Mouse (Mus musculus) limb, embryonic 15.5 days (tissue): ENCODE measurements at regions not wholly inside any gene's neighbourhood (a gene's known extent, or its start where the extent isn't known, plus 50 kb on each side); places are given as distances from the start of the nearest gene placed in this dataset.

ENCODE experiments used
- ATAC-seq: fragments of 200-750 bp; cut with Nextera tagmentation; 2 replicates; pipeline ENCODE4 v1.8.0; 2017; ENCODE audit warnings: low read depth, moderate TSS enrichment; ENCODE audit not compliant: insufficient number of reproducible peaks, low FRiP score, low TSS enrichment
- H3K27ac ChIP-seq: fragments of 300-500 bp; sonication (generic); 2 replicates; pipeline ENCODE4 v1.5.1; 2015; ENCODE audit warnings: moderate library complexity, mild to moderate bottlenecking, inconsistent platforms
- H3K27me3 ChIP-seq: fragments of 300-500 bp; sonication (generic); 2 replicates; pipeline ENCODE4 v1.6.1; 2015; ENCODE audit warnings: inconsistent platforms
- H3K36me3 ChIP-seq: fragments of 300-500 bp; sonication (generic); 2 replicates; pipeline ENCODE4 v1.6.1; 2015; ENCODE audit warnings: inconsistent platforms
- H3K4me1 ChIP-seq: fragments of 300-500 bp; sonication (generic); 2 replicates; pipeline ENCODE4 v1.6.1; 2015; ENCODE audit warnings: inconsistent platforms
- H3K4me2 ChIP-seq: fragments of 300-500 bp; sonication (generic); 2 replicates; pipeline ENCODE4 v1.6.1; 2015; ENCODE audit warnings: mild to moderate bottlenecking, inconsistent platforms
- H3K4me3 ChIP-seq: fragments of 300-500 bp; sonication (generic); 2 replicates; pipeline ENCODE4 v1.5.1; 2015; ENCODE audit warnings: mild to moderate bottlenecking, inconsistent platforms
- H3K9ac ChIP-seq: fragments of 300-500 bp; sonication (generic); 2 replicates; pipeline ENCODE4 v1.6.1; 2015; ENCODE audit warnings: inconsistent platforms
- H3K9me3 ChIP-seq: fragments of 300-500 bp; sonication (generic); 2 replicates; pipeline ENCODE4 v1.6.1; 2016; ENCODE audit warnings: inconsistent platforms
- WGBS: fragments of 180-500 bp; shearing (Covaris S2); methylation state at CpG from one replicate; pipeline ENCODE4 v1.1.7; 2015; 5-methylcytosine and 5-hydroxymethylcytosine counted together

DNA sequence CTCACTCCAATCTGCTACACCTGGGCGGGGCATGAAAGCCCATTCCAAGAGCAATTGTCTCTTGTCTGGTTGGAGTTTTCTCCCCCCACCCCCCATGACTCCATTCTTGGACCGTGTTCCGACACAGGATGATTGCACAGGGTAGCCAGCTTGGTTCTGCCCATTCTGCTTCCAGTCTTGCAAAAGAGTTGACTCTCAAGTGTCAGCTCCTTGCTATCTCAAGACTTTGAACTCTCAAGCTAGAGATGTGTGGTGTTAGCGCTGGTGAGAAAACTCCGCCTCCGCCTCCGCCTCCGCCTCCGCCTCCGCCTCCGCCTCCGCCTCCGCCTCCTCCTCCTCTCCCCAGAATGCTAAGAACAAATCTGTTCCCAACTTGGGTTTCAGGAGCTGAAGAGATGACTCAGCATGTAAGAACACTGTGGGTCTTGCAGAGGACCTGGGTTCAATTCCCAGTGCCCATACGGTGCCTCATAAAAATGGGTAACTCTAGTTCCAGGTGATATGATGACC lies 135.1 kb downstream of the Bcat1 start:
- Histone ChIP-seq H3K36me3 (no peaks in the 10 kb centered on the region), H3K27me3 (no peaks in the 10 kb centered on the region), H3K4me3 (no peak overlapping the region), H3K9ac (no peak overlapping the region), H3K4me2 (no peak overlapping the region), H3K27ac (no peak overlapping the region), H3K9me3 (no peaks in the 10 kb centered on the region), H3K4me1 (peaks cover 3% of the 10 kb centered on the region; the same call in 1 of the 2 replicates)
- 90% methylated on average over 14 of the region's 14 CpGs for WGBS
- ATAC-seq = no peak

GRCm38 (mm10) chr6:144938613-144939236 lies 137.3 kb downstream of the Bcat1 start:
- WGBS = 66% methylated on average over 12 of the region's 12 CpGs
- no peak overlapping the region for H3K9ac ChIP-seq
- H3K4me3 ChIP-seq = no peak overlapping the region

GRCm38 (mm10) chr6:144937211-144937610 lies 138.8 kb downstream of the Bcat1 start:
- 67% methylated on average over 7 of the region's 7 CpGs for WGBS
- Histone ChIP-seq H3K27ac (no peak overlapping the region), H3K4me1 (peaks cover 3% of the 10 kb centered on the region; the same call in 1 of the 2 replicates), H3K36me3 (no peaks in the 10 kb centered on the region), H3K4me2 (no peak overlapping the region), H3K9ac (no peak overlapping the region), H3K9me3 (no peaks in the 10 kb centered on the region), H3K27me3 (no peaks in the 10 kb centered on the region), H3K4me3 (no peak overlapping the region)
- no peak for ATAC-seq

More at GRCm38 (mm10) chr6:144938613-144939236, 137.3 kb downstream of the Bcat1 start:
- ATAC-seq = no peak
- Histone ChIP-seq H3K4me2 (no peak overlapping the region), H3K4me1 (no peaks in the 10 kb centered on the region; the same call in 1 of the 2 replicates), H3K27me3 (no peaks in the 10 kb centered on the region), H3K27ac (peak overlapping the region; percentile 57), H3K9me3 (no peaks in the 10 kb centered on the region), H3K36me3 (no peaks in the 10 kb centered on the region)

- Histone ChIP-seq H3K27ac (peak overlapping the region; percentile 67), H3K9me3 (no peaks in the 10 kb centered on the region), H3K4me2 (no peak overlapping the region), H3K4me3 (no peak overlapping the region), H3K4me1 (peaks cover 3% of the 10 kb centered on the region; the same call in 1 of the 2 replicates), H3K9ac (no peak overlapping the region), H3K27me3 (no peaks in the 10 kb centered on the region), H3K36me3 (no peaks in the 10 kb centered on the region)
- WGBS = 38% methylated on average over 6 of the region's 6 CpGs
- ATAC-seq = peak; percentile 65; the same call in 1 of the 2 replicates
Observed at GRCm38 (mm10) chr6:144933722-144934235, 142.2 kb downstream of the Bcat1 start.

GRCm38 (mm10) chr6:144932402-144932801 lies 143.6 kb downstream of the Bcat1 start:
- Histone ChIP-seq H3K36me3 (no peaks in the 10 kb centered on the region), H3K4me1 (0 out of 2 replicates have a peak, but pooled peaks cover 3% of the 10 kb centered on the region), H3K27ac (no peak overlapping the region), H3K4me3 (no peak overlapping the region), H3K9ac (no peak overlapping the region), H3K27me3 (no peaks in the 10 kb centered on the region), H3K4me2 (no peak overlapping the region), H3K9me3 (no peaks in the 10 kb centered on the region)
- ATAC-seq = no peak
- 84% methylated on average over 7 of the region's 7 CpGs for WGBS

DNA sequence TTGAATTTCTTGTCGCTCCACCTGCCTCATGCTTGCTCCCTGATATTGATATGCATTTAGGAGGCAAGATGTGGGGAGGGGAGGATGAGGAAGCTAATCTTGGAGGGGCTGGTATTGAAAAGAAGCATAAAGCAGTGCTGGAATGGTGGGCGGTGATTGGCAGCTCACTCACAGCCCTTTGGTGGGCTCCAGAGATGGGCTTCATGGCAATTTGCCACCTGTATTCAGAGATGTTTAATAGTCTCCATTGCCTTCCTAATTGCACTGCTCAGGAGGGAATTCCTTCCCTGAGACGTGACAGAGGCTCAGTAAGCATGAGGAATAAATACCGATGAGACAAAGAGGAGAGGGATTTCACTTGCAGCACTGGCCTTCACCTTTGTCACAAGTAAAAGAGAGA lies 146.0 kb downstream of the Bcat1 start:
- Histone ChIP-seq H3K9me3 (no peaks in the 10 kb centered on the region), H3K27ac (no peak overlapping the region), H3K27me3 (no peaks in the 10 kb centered on the region), H3K9ac (no peak overlapping the region), H3K4me2 (no peak overlapping the region), H3K36me3 (no peaks in the 10 kb centered on the region), H3K4me1 (0 out of 2 replicates have a peak, but pooled peaks cover 3% of the 10 kb centered on the region), H3K4me3 (no peak overlapping the region)
- no peak for ATAC-seq
- 70% methylated on average over 4 of the region's 4 CpGs for WGBS

GRCm38 (mm10) chr6:144929262-144929855 lies 146.6 kb downstream of the Bcat1 start:
- WGBS = 69% methylated on average over 5 of the region's 5 CpGs
- 0 out of 2 replicates have a peak, but pooled peaks have one; percentile 35 for ATAC-seq

GRCm38 (mm10) chr6:144927599-144927998 lies 145.8 kb upstream of the Sox5 start:
- Histone ChIP-seq H3K9me3 (no peaks in the 10 kb centered on the region), H3K27me3 (no peaks in the 10 kb centered on the region), H3K4me3 (no peak overlapping the region), H3K4me1 (no peaks in the 10 kb centered on the region), H3K36me3 (no peaks in the 10 kb centered on the region), H3K27ac (peak overlapping the region; percentile 27; the same call in 1 of the 2 replicates), H3K4me2 (no peak overlapping the region), H3K9ac (no peak overlapping the region)
- no peak for ATAC-seq
- 43% methylated on average over 6 of the region's 6 CpGs for WGBS

More at GRCm38 (mm10) chr6:144929262-144929855, 146.6 kb downstream of the Bcat1 start:
- H3K4me1 ChIP-seq = 0 out of 2 replicates have a peak, but pooled peaks cover 3% of the 10 kb centered on the region
- no peak overlapping the region for H3K4me3 ChIP-seq
- H3K9me3 ChIP-seq = no peaks in the 10 kb centered on the region
- H3K4me2 ChIP-seq = no peak overlapping the region
- no peak overlapping the region for H3K9ac ChIP-seq
- H3K36me3 ChIP-seq = no peaks in the 10 kb centered on the region
- no peaks in the 10 kb centered on the region for H3K27me3 ChIP-seq
- H3K27ac ChIP-seq = no peak overlapping the region

DNA sequence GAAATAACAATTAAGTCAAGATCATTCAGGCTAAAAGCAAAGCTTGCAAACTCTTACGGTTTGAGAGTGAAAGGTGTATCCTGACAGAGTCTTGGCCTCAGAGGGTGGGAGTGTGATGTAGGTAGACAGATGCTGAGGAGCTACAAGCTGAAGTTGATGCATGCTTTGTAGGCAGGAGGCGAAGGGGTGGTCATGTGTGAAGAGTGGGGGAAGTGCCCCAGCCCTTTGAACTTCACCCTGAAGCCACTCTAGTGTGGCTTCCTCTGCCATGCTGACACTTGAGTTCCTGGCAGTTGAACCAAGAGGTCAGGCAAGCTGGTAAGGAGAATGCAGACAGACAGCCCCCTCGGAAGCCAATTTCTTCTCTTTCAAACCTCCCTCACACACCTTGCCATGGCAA lies 141.0 kb upstream of the Sox5 start:
- no peak for ATAC-seq
- Histone ChIP-seq H3K27me3 (no peaks in the 10 kb centered on the region), H3K4me1 (no peaks in the 10 kb centered on the region), H3K9ac (no peak overlapping the region), H3K27ac (no peak overlapping the region), H3K4me2 (no peak overlapping the region), H3K9me3 (no peaks in the 10 kb centered on the region), H3K36me3 (no peaks in the 10 kb centered on the region), H3K4me3 (no peak overlapping the region)
- WGBS = 65% methylated on average over 3 of the region's 3 CpGs

- H3K9ac ChIP-seq = no peak overlapping the region
- no peaks in the 10 kb centered on the region for H3K36me3 ChIP-seq
- WGBS = 50% methylated on average over 5 of the region's 5 CpGs
- no peaks in the 10 kb centered on the region for H3K4me1 ChIP-seq
- ATAC-seq = no peak
- H3K9me3 ChIP-seq = no peaks in the 10 kb centered on the region
- no peak overlapping the region for H3K4me2 ChIP-seq
- no peaks in the 10 kb centered on the region for H3K27me3 ChIP-seq
- no peak overlapping the region for H3K4me3 ChIP-seq
- H3K27ac ChIP-seq = no peak overlapping the region
Observed at GRCm38 (mm10) chr6:144919750-144920149, 138.0 kb upstream of the Sox5 start.

GRCm38 (mm10) chr6:144917128-144917527 lies 135.4 kb upstream of the Sox5 start:
- Histone ChIP-seq H3K4me2 (no peak overlapping the region), H3K27ac (no peak overlapping the region), H3K4me3 (no peak overlapping the region), H3K9ac (no peak overlapping the region), H3K9me3 (no peaks in the 10 kb centered on the region), H3K27me3 (no peaks in the 10 kb centered on the region), H3K36me3 (no peaks in the 10 kb centered on the region), H3K4me1 (no peaks in the 10 kb centered on the region)
- no peak for ATAC-seq
- 41% methylated on average over 8 of the region's 8 CpGs for WGBS

- WGBS = 70% methylated on average over 7 of the region's 7 CpGs
- H3K4me1 ChIP-seq = no peaks in the 10 kb centered on the region
- no peaks in the 10 kb centered on the region for H3K36me3 ChIP-seq
- H3K27ac ChIP-seq = no peak overlapping the region
- H3K9ac ChIP-seq = no peak overlapping the region
- H3K27me3 ChIP-seq = no peaks in the 10 kb centered on the region
- no peak overlapping the region for H3K4me2 ChIP-seq
- ATAC-seq = no peak
- no peak overlapping the region for H3K4me3 ChIP-seq
- no peaks in the 10 kb centered on the region for H3K9me3 ChIP-seq
Observed at GRCm38 (mm10) chr6:144911781-144912180, 130.0 kb upstream of the Sox5 start.
